Mouse (Mus musculus) small intestine, adult 2 months (tissue): ENCODE measurements around the gene Rplp2.

Experiments used
- CTCF ChIP-seq: fragments of 200-500 bp; IDR thresholded peaks from 2 replicates; pipeline ENCODE4 v1.5.1; 2012; ENCODE audit warnings: low read depth, mild to moderate bottlenecking, control low read depth, inconsistent platforms, low read length, moderate library complexity, mixed read lengths; ENCODE audit not compliant: insufficient replicate concordance, insufficient read length; ENCODE audit errors: extremely low read depth
- POLR2A ChIP-seq: fragments of 200-500 bp; IDR thresholded peaks from 2 replicates; pipeline ENCODE4 v1.6.1; 2012; ENCODE audit warnings: low read depth, mild to moderate bottlenecking, control low read depth, inconsistent platforms, low read length, moderate library complexity

GRCm38 (mm10) chr7:141413809-141414584 is 33.2 kb upstream of the Rplp2 start, which contains the start of gene Gatd1:
- TF ChIP-seq CTCF (no peak), POLR2A (peak; percentile 86)
